Mouse (Mus musculus) embryonic facial prominence, embryonic 13.5 days (tissue): ENCODE data around the gene Clpp. TPM values are rescaled to one million over a fixed set of nuclear protein-coding genes. Genes with fewer than 3 reads are reported as not detected.

Experiments used
- ATAC-seq: fragments of 200-750 bp; cut with Nextera tagmentation; 2 replicates; pipeline ENCODE4 v1.8.0; 2017; ENCODE audit warnings: low read depth; ENCODE audit not compliant: insufficient number of reproducible peaks, insufficient read depth, low FRiP score, low TSS enrichment
- H3K27ac ChIP-seq: fragments of 300-500 bp; sonication (generic); 2 replicates; pipeline ENCODE4 v1.5.1; 2015; ENCODE audit warnings: moderate library complexity, mild to moderate bottlenecking, inconsistent platforms
- H3K27me3 ChIP-seq: fragments of 300-500 bp; sonication (generic); 2 replicates; pipeline ENCODE4 v1.6.1; 2015; ENCODE audit warnings: mild to moderate bottlenecking, inconsistent platforms
- H3K36me3 ChIP-seq: fragments of 300-500 bp; sonication (generic); 2 replicates; pipeline ENCODE4 v1.6.1; 2015; ENCODE audit warnings: mild to moderate bottlenecking, inconsistent platforms
- H3K4me1 ChIP-seq: fragments of 300-500 bp; sonication (generic); 2 replicates; pipeline ENCODE4 v1.6.1; 2015; ENCODE audit warnings: inconsistent platforms
- H3K4me2 ChIP-seq: fragments of 300-500 bp; sonication (generic); 2 replicates; pipeline ENCODE4 v1.6.1; 2015; ENCODE audit warnings: moderate library complexity, mild to moderate bottlenecking, inconsistent platforms
- H3K4me3 ChIP-seq: fragments of 300-500 bp; sonication (generic); 2 replicates; pipeline ENCODE4 v1.5.1; 2015; ENCODE audit warnings: mild to moderate bottlenecking, inconsistent platforms
- H3K9ac ChIP-seq: fragments of 300-500 bp; sonication (generic); 2 replicates; pipeline ENCODE4 v1.6.1; 2015; ENCODE audit warnings: mild to moderate bottlenecking, inconsistent platforms
- H3K9me3 ChIP-seq: fragments of 300-500 bp; sonication (generic); 2 replicates; pipeline ENCODE4 v1.6.1; 2016; ENCODE audit warnings: inconsistent platforms
- WGBS: fragments of 180-500 bp; shearing (Covaris S2); methylation state at CpG from one replicate; pipeline ENCODE4 v1.1.7; 2015; ENCODE audit warnings: mixed read lengths; 5-methylcytosine and 5-hydroxymethylcytosine counted together
- polyA plus RNA-seq: library from polyadenylated mRNA; unstranded; fragments of >200 nt; fragmentation: Nextera tagmentation; extraction: Ambion mirVana; gene quantifications from 2 replicates; pipeline ENCODE4 v1.2.1, GENCODE M21; 2015

Gene Clpp
- polyA plus RNA-seq, 1 experiment from 2014 or later: 160 TPM

DNA sequence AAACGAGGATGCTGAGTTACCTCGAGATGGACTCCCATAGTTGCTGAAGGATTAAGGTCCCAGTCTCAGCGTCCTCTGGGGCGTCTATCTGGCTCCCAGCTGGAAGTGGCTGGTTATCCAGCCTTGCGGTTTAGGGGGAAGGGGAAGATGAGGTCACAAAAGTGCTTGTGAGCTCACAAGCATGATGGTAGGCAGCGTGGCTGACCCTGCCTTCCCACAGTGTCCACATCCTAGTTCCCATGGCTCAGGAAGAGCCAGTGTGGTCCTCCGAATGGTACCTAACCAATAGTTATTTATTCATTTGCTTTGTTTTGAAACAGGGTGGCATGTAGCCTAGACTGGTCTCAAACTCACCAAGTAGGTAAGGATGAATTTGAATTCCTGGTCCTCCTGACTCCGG is 51.4 kb downstream of the Clpp start, which contains the start of gene Slc25a41:
TSS of gene Slc25a41 (minus strand) at position 101 of the 400 bp plus-strand sequence.
- ATAC-seq: no peak
- H3K9ac ChIP-seq: no peak within 1 kb of the TSS
- 70% methylated on average over 8 of the region's 8 CpGs for WGBS

More for the DNA sequence above, 51.4 kb downstream of the Clpp start, which contains the start of gene Slc25a41:
- Histone ChIP-seq H3K27me3 (peaks cover 24% of the 10 kb centered on the region), H3K9me3 (no peaks in the 10 kb centered on the region), H3K4me2 (no peak within 1 kb of the TSS), H3K4me3 (no peak within 1 kb of the TSS), H3K36me3 (peaks cover 10% of the 10 kb centered on the region), H3K4me1 (peaks cover 8% of the 10 kb centered on the region; the same call in 1 of the 2 replicates), H3K27ac (no peak within 1 kb of the TSS)

Other genes with a start within 250 kb of the Clpp start
- 17.7 and 18.4 TPM in 2 replicates for gene Nrtn, start 232.8 kb upstream of the Clpp start, polyA plus RNA-seq
- 40.5 and 46.5 TPM in 2 replicates for gene Dus3l, start 225.5 kb upstream of the Clpp start, polyA plus RNA-seq
- gene Prr22, start 220.1 kb upstream of the Clpp start, polyA plus RNA-seq: 1.2 and 1.7 TPM in 2 replicates
- gene Rfx2, start 159.3 kb upstream of the Clpp start, polyA plus RNA-seq: 4.5 and 5.2 TPM in 2 replicates
- gene Acsbg2, start 115.9 kb upstream of the Clpp start, polyA plus RNA-seq: not detected in 2 replicates
- gene 1700061G19Rik, start 114.8 kb upstream of the Clpp start, polyA plus RNA-seq: 0.34 and 0.42 TPM in 2 replicates
- gene Mllt1, start 54.9 kb upstream of the Clpp start, polyA plus RNA-seq: 65.4 and 71.0 TPM in 2 replicates
- 0.17 and 0.25 TPM in 2 replicates for gene Acer1, start 8.2 kb upstream of the Clpp start, polyA plus RNA-seq
- 36.2 and 42.0 TPM in 2 replicates for gene Alkbh7, start 7.0 kb downstream of the Clpp start, polyA plus RNA-seq
- gene Pspn, start 9.7 kb downstream of the Clpp start, polyA plus RNA-seq: 0.87 TPM in 1 of 2 replicates, not detected in the other
- gene Gtf2f1, start 21.0 kb downstream of the Clpp start, polyA plus RNA-seq: 65.5 and 71.3 TPM in 2 replicates
- 0.24 and 0.59 TPM in 2 replicates for gene Gm17949, start 21.2 kb downstream of the Clpp start, polyA plus RNA-seq
- 45.7 and 49.8 TPM in 2 replicates for gene Khsrp, start 41.2 kb downstream of the Clpp start, polyA plus RNA-seq
- gene Slc25a41, start 51.3 kb downstream of the Clpp start, polyA plus RNA-seq: not detected in 2 replicates
- gene Crb3, start 68.8 kb downstream of the Clpp start, polyA plus RNA-seq: 7.3 and 7.9 TPM in 2 replicates
- 9.1 TPM in 2 replicates for gene Slc25a23, start 69.6 kb downstream of the Clpp start, polyA plus RNA-seq
- 1.6 and 2.4 TPM in 2 replicates for gene Dennd1c, start 88.2 kb downstream of the Clpp start, polyA plus RNA-seq
- 9.4 and 10.3 TPM in 2 replicates for gene Tubb4a, start 97.5 kb downstream of the Clpp start, polyA plus RNA-seq
- gene Tnfsf9, start 115.0 kb downstream of the Clpp start, polyA plus RNA-seq: 7.9 and 8.2 TPM in 2 replicates
- gene Cd70, start 159.5 kb downstream of the Clpp start, polyA plus RNA-seq: not detected in 2 replicates
- gene Tnfsf14, start 203.9 kb downstream of the Clpp start, polyA plus RNA-seq: 0.18 TPM in 1 of 2 replicates, not detected in the other
- gene C3, start 237.8 kb downstream of the Clpp start, polyA plus RNA-seq: 0.13 and 4.8 TPM in 2 replicates